Mouse (Mus musculus) layer of hippocampus, adult 18-20 months (tissue): ENCODE data around the gene Gm49630. TPM values are rescaled to one million over a fixed set of nuclear protein-coding genes. Genes with fewer than 3 reads are reported as not detected.
"Not testable (repeated sequence)": the region's sequence is repeated elsewhere in the genome, so short reads cannot be mapped to it uniquely, and the experiment has no call there.

ENCODE experiments used
- DNase-seq, 2 experiments: peaks; one replicate each; pipeline ENCODE4 v3.0.0; 2022; ENCODE audit warnings: low spot score in 2 of 2
- long read RNA-seq: library from polyadenylated mRNA; stranded (forward); transcript quantifications from one replicate; pipeline ENCODE4 v2.0.0, GENCODE M21; 2021
- total RNA-seq, 2 experiments: library from RNA; stranded (reverse); gene quantifications; 2 replicates each; pipeline ENCODE4 v1.2.3; 2021

The Gm49630 gene
- total RNA-seq: not detected
- long read RNA-seq: 0 reads

GRCm38 (mm10) chr17:7371879-7372278, at the start of gene Gm49630:
Gene Gm49630 (minus strand): TSS chr17:7371979.
- DNase-seq: not testable (repeated sequence)

GRCm38 (mm10) chr17:7420191-7420973, 48.6 kb upstream of the Gm49630 start:
- DNase-seq: peak in 1 of 2 experiments; percentile 14

- not testable (repeated sequence) for DNase-seq
These were observed 43.0 kb upstream of the Gm49630 start for GRCm38 (mm10) chr17:7414601-7415310.

- DNase-seq: not testable (repeated sequence)
These were observed 41.6 kb upstream of the Gm49630 start for GRCm38 (mm10) chr17:7413336-7413735.

GRCm38 (mm10) chr17:7399770-7400169, 28.0 kb upstream of the Gm49630 start:
- DNase-seq: not testable (repeated sequence)

- not testable (repeated sequence) for DNase-seq
These were observed 26.5 kb upstream of the Gm49630 start for GRCm38 (mm10) chr17:7398198-7398847.

- DNase-seq: not testable (repeated sequence)
These were observed 25.3 kb upstream of the Gm49630 start for GRCm38 (mm10) chr17:7397079-7397478.

GRCm38 (mm10) chr17:7396288-7396687, 24.5 kb upstream of the Gm49630 start:
- not testable (repeated sequence) for DNase-seq

- DNase-seq: not testable (repeated sequence)
These were observed 23.9 kb upstream of the Gm49630 start for GRCm38 (mm10) chr17:7395671-7396070.

GRCm38 (mm10) chr17:7395116-7395515, 23.3 kb upstream of the Gm49630 start:
- DNase-seq: not testable (repeated sequence)

GRCm38 (mm10) chr17:7389898-7390297, 18.1 kb upstream of the Gm49630 start:
- peak; percentile 19 to 64 for DNase-seq

GRCm38 (mm10) chr17:7388958-7389356, 17.2 kb upstream of the Gm49630 start:
- not testable (repeated sequence) for DNase-seq

GRCm38 (mm10) chr17:7388341-7388957, 16.7 kb upstream of the Gm49630 start:
- DNase-seq: not testable (repeated sequence)

- not testable (repeated sequence) for DNase-seq
These were observed 14.2 kb upstream of the Gm49630 start for GRCm38 (mm10) chr17:7386016-7386415.

GRCm38 (mm10) chr17:7385364-7385763, 13.6 kb upstream of the Gm49630 start, which contains the start of gene Unc93a2:
Gene Unc93a2 (minus strand): TSS chr17:7385464.
- not testable (repeated sequence) for DNase-seq

- DNase-seq: not testable (repeated sequence)
These were observed 11.7 kb upstream of the Gm49630 start for GRCm38 (mm10) chr17:7383167-7384143.

GRCm38 (mm10) chr17:7382711-7383110, 10.9 kb upstream of the Gm49630 start:
- DNase-seq: not testable (repeated sequence)

GRCm38 (mm10) chr17:7377907-7378306, 6.1 kb upstream of the Gm49630 start:
- DNase-seq: not testable (repeated sequence)

- DNase-seq: not testable (repeated sequence)
These were observed 5.3 kb upstream of the Gm49630 start for GRCm38 (mm10) chr17:7376951-7377700.
